ENCODE assay signal across 19 mouse cellular contexts in the genomic region with DNA sequence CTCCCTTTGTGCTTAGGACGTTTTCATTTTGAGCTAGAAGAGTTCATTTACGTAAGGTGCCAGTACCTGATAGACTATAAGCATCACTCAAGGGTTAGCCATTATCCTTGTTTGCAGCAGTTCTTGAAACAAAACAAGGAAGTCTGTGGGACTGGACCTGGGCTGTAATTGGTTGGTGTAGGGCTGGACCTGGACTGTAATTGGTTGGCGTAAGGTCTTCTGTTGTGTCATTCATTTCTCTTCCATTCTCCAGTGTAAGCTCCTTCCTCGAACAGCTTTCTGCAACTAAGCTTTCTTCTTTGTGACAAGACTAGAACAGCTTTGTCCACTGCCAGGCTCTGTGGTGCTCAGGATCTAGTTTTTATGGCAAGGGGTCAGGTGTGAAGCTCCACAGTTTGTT.
DNase-seq lines count a peak whose midpoint lies in the region; ATAC-seq and TF ChIP-seq lines count a peak whose summit lies in the region.
"Had no signal": no experiment of that assay in that cellular context is flagged by ENCODE, and none has a peak within 500 bp of the region (broad histone marks: within the 10 kb centered on the region; RNA-seq: fewer than 3 reads in every experiment).

No protein-coding gene starts in this region.

- H3K27ac ChIP-seq in forebrain, embryonic 12.5 days: 0 out of 2 replicates have a peak overlapping the region, but pooled peaks have one; percentile 77
- no peak overlapping the region for H3K27ac ChIP-seq in forebrain, embryonic 16.5 days (ENCODE audit: low read length)
- H3K27ac ChIP-seq in neural tube, embryonic 14.5 days (ENCODE audit: low read depth, low read length): no peak overlapping the region
- H3K27ac ChIP-seq in neural tube, embryonic 15.5 days (replicated peaks): no peak overlapping the region
- H3K27ac ChIP-seq in midbrain, embryonic 12.5 days (replicated peaks): peak overlapping the region; percentile 58; the same call in 1 of the 2 replicates
- no peak overlapping the region for H3K27ac ChIP-seq in stomach, postnatal 0 days (replicated peaks)
- H3K27ac ChIP-seq: kidney, postnatal 0 days; liver, embryonic 15.5 days had no signal

- H3K36me3 ChIP-seq in forebrain, embryonic 12.5 days (replicated peaks): no peaks in the 10 kb centered on the region
- no peaks in the 10 kb centered on the region for H3K36me3 ChIP-seq in forebrain, embryonic 16.5 days (ENCODE audit: control insufficient read depth, insufficient read depth)
- H3K36me3 ChIP-seq in neural tube, embryonic 14.5 days (ENCODE audit: control insufficient read depth, insufficient read depth, low read length): no peaks in the 10 kb centered on the region
- no peaks in the 10 kb centered on the region for H3K36me3 ChIP-seq in neural tube, embryonic 15.5 days
- no peaks in the 10 kb centered on the region for H3K36me3 ChIP-seq in midbrain, embryonic 12.5 days
- no peaks in the 10 kb centered on the region for H3K36me3 ChIP-seq in stomach, postnatal 0 days (ENCODE audit: control insufficient read depth, insufficient read depth, low read length)
- H3K36me3 ChIP-seq: liver, embryonic 15.5 days had no signal

- H3K9me3 ChIP-seq in forebrain, embryonic 12.5 days: no peaks in the 10 kb centered on the region
- no peaks in the 10 kb centered on the region for H3K9me3 ChIP-seq in forebrain, embryonic 16.5 days (ENCODE audit: control insufficient read depth, low read length)
- H3K9me3 ChIP-seq in neural tube, embryonic 14.5 days (ENCODE audit: control insufficient read depth, low read length): no peaks in the 10 kb centered on the region
- H3K9me3 ChIP-seq in neural tube, embryonic 15.5 days (replicated peaks): no peaks in the 10 kb centered on the region
- no peaks in the 10 kb centered on the region for H3K9me3 ChIP-seq in midbrain, embryonic 12.5 days
- H3K9me3 ChIP-seq in stomach, postnatal 0 days (ENCODE audit: control insufficient read depth, low read length): no peaks in the 10 kb centered on the region
- H3K9me3 ChIP-seq: liver, embryonic 15.5 days had no signal

- H3K9ac ChIP-seq in forebrain, embryonic 12.5 days: no peak overlapping the region
- H3K9ac ChIP-seq in forebrain, embryonic 16.5 days (replicated peaks; ENCODE audit: low read depth, low read length): no peak overlapping the region
- no peak overlapping the region for H3K9ac ChIP-seq in neural tube, embryonic 14.5 days (replicated peaks; ENCODE audit: low read depth, low read length)
- no peak overlapping the region for H3K9ac ChIP-seq in neural tube, embryonic 15.5 days (replicated peaks)
- H3K9ac ChIP-seq in midbrain, embryonic 12.5 days (replicated peaks): no peak overlapping the region
- H3K9ac ChIP-seq in stomach, postnatal 0 days (ENCODE audit: low read length): no peak overlapping the region
- H3K9ac ChIP-seq: liver, embryonic 15.5 days had no signal

- WGBS in forebrain, embryonic 12.5 days: 59% methylated on average over 4 of the region's 4 CpGs
- WGBS in forebrain, embryonic 16.5 days: 56% methylated on average over 4 of the region's 4 CpGs
- 74% methylated on average over 4 of the region's 4 CpGs for WGBS in neural tube, embryonic 14.5 days
- WGBS in neural tube, embryonic 15.5 days: 70% methylated on average over 4 of the region's 4 CpGs
- WGBS in midbrain, embryonic 12.5 days: 69% methylated on average over 4 of the region's 4 CpGs
- 77% methylated on average over 4 of the region's 4 CpGs for WGBS in stomach, postnatal 0 days

- no peak for DNase-seq in stomach, postnatal 0 days (ENCODE audit: low spot score)
- no peak for DNase-seq in adrenal gland, adult 18-20 months (ENCODE audit: low spot score in 2 of 2)
- no peak for DNase-seq in cerebellum, adult 9-10 months
- DNase-seq: adrenal gland, postnatal 10 days; cerebellum, postnatal 10 days; embryo, embryonic 11 days; heart, postnatal 10 days; kidney, adult 18-20 months; right cerebral cortex, postnatal 4 days had no signal

- no peak for TF ChIP-seq CTCF in stomach, postnatal 0 days (IDR thresholded peaks at IDR 0.05; ENCODE audit: low read depth)

- H3K27me3 ChIP-seq in forebrain, embryonic 12.5 days: no peaks in the 10 kb centered on the region
- H3K27me3 ChIP-seq in forebrain, embryonic 16.5 days (replicated peaks; ENCODE audit: control insufficient read depth, insufficient read depth, low read length): no peaks in the 10 kb centered on the region
- no peaks in the 10 kb centered on the region for H3K27me3 ChIP-seq in neural tube, embryonic 14.5 days (ENCODE audit: control insufficient read depth, insufficient read depth, low read length)
- H3K27me3 ChIP-seq in neural tube, embryonic 15.5 days (replicated peaks): no peaks in the 10 kb centered on the region
- H3K27me3 ChIP-seq in midbrain, embryonic 12.5 days: no peaks in the 10 kb centered on the region
- H3K27me3 ChIP-seq in stomach, postnatal 0 days (ENCODE audit: control insufficient read depth, insufficient read depth, low read length): no peaks in the 10 kb centered on the region
- H3K27me3 ChIP-seq: liver, embryonic 15.5 days; Patski had no signal

- H3K4me3 ChIP-seq in forebrain, embryonic 12.5 days (replicated peaks): no peak overlapping the region
- H3K4me3 ChIP-seq in forebrain, embryonic 16.5 days (replicated peaks; ENCODE audit: low read length): no peak overlapping the region
- H3K4me3 ChIP-seq in neural tube, embryonic 14.5 days (ENCODE audit: low read depth, low read length): no peak overlapping the region
- H3K4me3 ChIP-seq in neural tube, embryonic 15.5 days (replicated peaks): no peak overlapping the region
- H3K4me3 ChIP-seq in midbrain, embryonic 12.5 days: no peak overlapping the region
- no peak overlapping the region for H3K4me3 ChIP-seq in stomach, postnatal 0 days (ENCODE audit: low read depth, low read length)
- H3K4me3 ChIP-seq: liver, embryonic 15.5 days had no signal

- H3K4me2 ChIP-seq in forebrain, embryonic 12.5 days: 0 out of 2 replicates have a peak overlapping the region, but pooled peaks have one; percentile 10
- no peak overlapping the region for H3K4me2 ChIP-seq in forebrain, embryonic 16.5 days (ENCODE audit: low read length)
- H3K4me2 ChIP-seq in neural tube, embryonic 14.5 days (ENCODE audit: low read depth, low read length): no peak overlapping the region
- H3K4me2 ChIP-seq in neural tube, embryonic 15.5 days: no peak overlapping the region
- H3K4me2 ChIP-seq in midbrain, embryonic 12.5 days (replicated peaks): peak overlapping the region; percentile 9; the same call in 1 of the 2 replicates
- no peak overlapping the region for H3K4me2 ChIP-seq in stomach, postnatal 0 days (replicated peaks; ENCODE audit: low read depth)
- H3K4me2 ChIP-seq: heart, embryonic 11.5 days; liver, embryonic 15.5 days had no signal

- 0 out of 2 replicates have a peak, but pooled peaks have one; percentile 27 for ATAC-seq in forebrain, embryonic 12.5 days (ENCODE audit: low FRiP score)
- no peak; the same call in 1 of the 2 replicates for ATAC-seq in forebrain, embryonic 16.5 days
- ATAC-seq in neural tube, embryonic 14.5 days (ENCODE audit: low read depth): peak; percentile 33; the same call in 1 of the 2 replicates
- ATAC-seq in neural tube, embryonic 15.5 days (ENCODE audit: low FRiP score): no peak
- peak; percentile 68; the same call in 1 of the 2 replicates for ATAC-seq in midbrain, embryonic 12.5 days (ENCODE audit: low FRiP score, low read depth)
- ATAC-seq in stomach, postnatal 0 days (ENCODE audit: low FRiP score, low TSS enrichment): no peak
- ATAC-seq: CD4-positive, CD25-positive, alpha-beta regulatory T cell, adult 4 months; Patski had no signal

- no peak for TF ChIP-seq EP300 in stomach, postnatal 0 days (optimal IDR thresholded peaks at IDR 0.05)

- H3K4me1 ChIP-seq in forebrain, embryonic 12.5 days: peaks cover 58% of the 10 kb centered on the region
- peaks cover 45% of the 10 kb centered on the region for H3K4me1 ChIP-seq in forebrain, embryonic 16.5 days (replicated peaks; ENCODE audit: control insufficient read depth, insufficient read depth, low read length)
- H3K4me1 ChIP-seq in neural tube, embryonic 14.5 days (ENCODE audit: control insufficient read depth, insufficient read depth, low read length): peaks cover 24% of the 10 kb centered on the region
- peaks cover 40% of the 10 kb centered on the region for H3K4me1 ChIP-seq in neural tube, embryonic 15.5 days
- H3K4me1 ChIP-seq in midbrain, embryonic 12.5 days: peaks cover 60% of the 10 kb centered on the region
- peaks cover 3% of the 10 kb centered on the region; the same call in 1 of the 2 replicates for H3K4me1 ChIP-seq in stomach, postnatal 0 days (replicated peaks; ENCODE audit: control insufficient read depth, insufficient read depth)
- H3K4me1 ChIP-seq: liver, embryonic 15.5 days had no signal

Comparison
In these comparisons a context has a peak if more than half of its experiments do, and no peak if none do; other contexts are left out.
1. ATAC-seq: peak in forebrain, embryonic 12.5 days (single experiment), neural tube, embryonic 14.5 days (single experiment) and midbrain, embryonic 12.5 days (single experiment); none in forebrain, embryonic 16.5 days (single experiment), neural tube, embryonic 15.5 days (single experiment) and stomach, postnatal 0 days (single experiment).
2. H3K27ac ChIP-seq: peak in forebrain, embryonic 12.5 days (single experiment) and midbrain, embryonic 12.5 days (single experiment); none in forebrain, embryonic 16.5 days (single experiment), neural tube, embryonic 14.5 days (single experiment), neural tube, embryonic 15.5 days (single experiment) and stomach, postnatal 0 days (single experiment).
3. H3K4me2 ChIP-seq: peak in forebrain, embryonic 12.5 days (single experiment) and midbrain, embryonic 12.5 days (single experiment); none in forebrain, embryonic 16.5 days (single experiment), neural tube, embryonic 14.5 days (single experiment), neural tube, embryonic 15.5 days (single experiment) and stomach, postnatal 0 days (single experiment).